Mouse (Mus musculus) adrenal gland, postnatal 36 days (tissue): ENCODE measurements around the gene Tap1. TPM values are rescaled to one million over a fixed set of nuclear protein-coding genes. Genes with fewer than 3 reads are reported as not detected.
"Not testable (repeated sequence)": the region's sequence is repeated elsewhere in the genome, so short reads cannot be mapped to it uniquely, and the experiment has no call there.

ENCODE experiments used
- DNase-seq, 2 experiments: peaks; one replicate each; pipeline ENCODE4 v3.0.0; 2021; ENCODE audit warnings: mixed read lengths in 1 of 2
- total RNA-seq, 2 experiments: library from RNA; stranded (reverse); gene quantifications; 2 replicates each; pipeline ENCODE4 v1.2.3; 2021

The Tap1 gene
- total RNA-seq, 2 experiments from 2014 or later, result 12.5 to 23.0 TPM

GRCm38 (mm10) chr17:34232021-34232420, 44.7 kb downstream of the Tap1 start:
- not testable (repeated sequence) for DNase-seq

GRCm38 (mm10) chr17:34234926-34235325, 47.6 kb downstream of the Tap1 start:
- peak; percentile 80 to 84 for DNase-seq

- DNase-seq, result no peak
These were observed 49.3 kb downstream of the Tap1 start for GRCm38 (mm10) chr17:34236691-34237090.

GRCm38 (mm10) chr17:34237741-34238140, 50.4 kb downstream of the Tap1 start:
- no peak for DNase-seq

GRCm38 (mm10) chr17:34238706-34239105, 51.4 kb downstream of the Tap1 start, which contains the start of gene H2-Ob:
H2-Ob (plus strand) TSS chr17:34238903.
- peak in 1 of 2 experiments; percentile 34 for DNase-seq

GRCm38 (mm10) chr17:34239601-34240041, 52.3 kb downstream of the Tap1 start:
- DNase-seq, result no peak

- no peak for DNase-seq
These were observed 53.0 kb downstream of the Tap1 start for GRCm38 (mm10) chr17:34240366-34240765.

- DNase-seq, result no peak
These were observed 53.6 kb downstream of the Tap1 start for GRCm38 (mm10) chr17:34240916-34241315.

GRCm38 (mm10) chr17:34244656-34245055, 57.3 kb downstream of the Tap1 start:
- no peak for DNase-seq

Other genes starting within 250 kb of the Tap1 start
- 10 to 100 TPM; 89.2 to 90.6 TPM for gene Pfdn6, start 247.2 kb upstream of the Tap1 start, total RNA-seq
- gene Wdr46, start 246.9 kb upstream of the Tap1 start, total RNA-seq, result 10 to 100 TPM; 34.4 to 34.9 TPM
- 1 to 10 TPM; 4.0 to 6.6 TPM for gene B3galt4, start 236.1 kb upstream of the Tap1 start, total RNA-seq
- 10 to 100 TPM; 53.4 to 59.9 TPM for gene Vps52, start 231.7 kb upstream of the Tap1 start, total RNA-seq
- 100 to 1,000 TPM; 791 to 792 TPM for gene Rps18, start 231.6 kb upstream of the Tap1 start, total RNA-seq
- gene H2-K1, start 187.2 kb upstream of the Tap1 start, total RNA-seq, result 100 to 1,000 TPM; 459 to 574 TPM
- gene Ring1, start 162.9 kb upstream of the Tap1 start, total RNA-seq, result 10 to 100 TPM; 43.8 to 48.3 TPM
- gene H2-Ke6, start 159.5 kb upstream of the Tap1 start, total RNA-seq, result 100 to 1,000 TPM; 243 to 247 TPM
- gene Slc39a7, start 155.9 kb upstream of the Tap1 start, total RNA-seq, result 100 to 1,000 TPM; 165 to 198 TPM
- 10 to 100 TPM; 53.5 to 55.7 TPM for gene Rxrb, start 155.7 kb upstream of the Tap1 start, total RNA-seq
- 1 to 10 TPM; 1.2 to 2.2 TPM for gene Col11a2, start 148.1 kb upstream of the Tap1 start, total RNA-seq
- gene H2-Oa, start 95.2 kb upstream of the Tap1 start, total RNA-seq, result not detected
- 10 to 100 TPM; 11.4 to 12.7 TPM for gene H2-DMa, start 68.0 kb upstream of the Tap1 start, total RNA-seq
- 100 to 1,000 TPM; 213 to 224 TPM for gene Brd2, start 64.9 kb upstream of the Tap1 start, total RNA-seq
- gene H2-DMb2, start 44.2 kb upstream of the Tap1 start, total RNA-seq, result 1 to 10 TPM in 1 of 2 experiments, under 1 TPM in 1; 0.72 to 2.2 TPM
- gene H2-DMb1, start 34.5 kb upstream of the Tap1 start, total RNA-seq, result 1 to 10 TPM; 3.5 to 6.0 TPM
- gene Psmb9, start 211 bp downstream of the Tap1 start, total RNA-seq, result 10 to 100 TPM; 11.2 to 18.8 TPM
- 10 to 100 TPM; 31.0 to 34.7 TPM for gene Psmb8, start 10.2 kb downstream of the Tap1 start, total RNA-seq
- gene Tap2, start 16.0 kb downstream of the Tap1 start, total RNA-seq, result 10 to 100 TPM; 47.0 to 54.3 TPM
- gene H2-Ob, start 51.4 kb downstream of the Tap1 start, total RNA-seq, result under 1 TPM; 0.33 to 0.73 TPM
- 10 to 100 TPM; 36.3 to 70.4 TPM for gene H2-Ab1, start 70.1 kb downstream of the Tap1 start, total RNA-seq
- 10 to 100 TPM; 56.2 to 89.4 TPM for gene H2-Aa, start 100.3 kb downstream of the Tap1 start, total RNA-seq
- 10 to 100 TPM; 52.3 to 94.3 TPM for gene H2-Eb1, start 118.3 kb downstream of the Tap1 start, total RNA-seq
- gene H2-Eb2, start 138.1 kb downstream of the Tap1 start, total RNA-seq, result not detected
- under 1 TPM; 0.23 to 0.30 TPM for gene Btnl2, start 167.3 kb downstream of the Tap1 start, total RNA-seq
- not detected for gene Btnl1, start 189.6 kb downstream of the Tap1 start, total RNA-seq
- gene BC051142, start 211.3 kb downstream of the Tap1 start, total RNA-seq, result 1 to 10 TPM; 1.2 to 1.8 TPM